Mouse (Mus musculus) liver, adult 2 months (tissue): ENCODE data around the gene 1700012B07Rik.

Experiments used
- CTCF ChIP-seq: fragments of 200-500 bp; IDR thresholded peaks from 2 replicates; pipeline ENCODE4 v1.5.1; 2011; ENCODE audit warnings: low read depth, low read length, control low read depth
- POLR2A ChIP-seq: fragments of 200-500 bp; IDR thresholded peaks from 2 replicates; pipeline ENCODE4 v1.6.1; 2011; ENCODE audit warnings: low read length, control low read depth; ENCODE audit not compliant: insufficient read depth; ENCODE audit errors: extremely low read depth

- TF ChIP-seq CTCF: no peak
- TF ChIP-seq POLR2A: no peak
Observed at GRCm38 (mm10) chr11:109873852-109874610, 46.2 kb upstream of the 1700012B07Rik start.
